Mouse (Mus musculus): ENCODE measurements around the gene Notch3. TPM values are rescaled to one million over a fixed set of nuclear protein-coding genes. Genes with fewer than 3 reads are reported as not detected.
A peak's percentile ranks its signal among the peaks of the same experiment; 100 is the strongest.

The Notch3 gene
- polyA plus RNA-seq, 1 experiment from 2014 or later: 26.0 TPM

DNA sequence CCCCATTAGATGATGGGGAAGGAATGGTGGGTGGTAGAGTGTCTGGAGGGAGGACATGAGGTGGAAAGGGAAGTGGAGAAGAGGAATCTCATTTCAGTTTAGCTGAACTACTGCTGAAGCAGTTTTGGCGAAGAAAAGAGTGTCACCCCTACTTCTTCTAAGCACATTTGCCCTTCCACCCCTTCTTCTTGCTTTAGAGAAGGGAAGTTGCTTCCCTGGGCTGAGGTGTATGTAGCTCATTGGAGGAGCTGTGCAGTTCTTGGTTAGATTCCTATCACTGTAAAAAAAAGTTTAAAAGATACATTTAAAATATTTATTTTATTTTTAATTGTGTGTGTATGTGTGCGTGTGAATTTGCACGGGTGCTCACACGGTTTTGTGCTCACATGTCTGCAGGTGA is 10.3 kb upstream of the Notch3 start:
- Histone ChIP-seq H3K36me3 (ENCODE audit: control insufficient read depth, insufficient read depth, low read length) (no peaks in the 10 kb centered on the region), H3K4me1 (ENCODE audit: control insufficient read depth, insufficient read depth, low read length) (no peaks in the 10 kb centered on the region), H3K9me3 (ENCODE audit: control insufficient read depth, low read length) (no peaks in the 10 kb centered on the region), H3K4me3 (ENCODE audit: low read depth, low read length) (no peak overlapping the region), H3K9ac (ENCODE audit: low read length) (no peak overlapping the region), H3K27me3 (ENCODE audit: control insufficient read depth, insufficient read depth, low read length) (no peaks in the 10 kb centered on the region), H3K27ac (replicated peaks; ENCODE audit: low read depth, low read length) (no peak overlapping the region), H3K4me2 (ENCODE audit: low read depth, severe bottlenecking) (no peak overlapping the region)
- WGBS: 90% methylated on average over 4 of the region's 4 CpGs
- ATAC-seq (ENCODE audit: insufficient number of reproducible peaks, low FRiP score, low TSS enrichment, low read depth) (no peak), DNase-seq (ENCODE audit: low spot score) (no peak)

DNA sequence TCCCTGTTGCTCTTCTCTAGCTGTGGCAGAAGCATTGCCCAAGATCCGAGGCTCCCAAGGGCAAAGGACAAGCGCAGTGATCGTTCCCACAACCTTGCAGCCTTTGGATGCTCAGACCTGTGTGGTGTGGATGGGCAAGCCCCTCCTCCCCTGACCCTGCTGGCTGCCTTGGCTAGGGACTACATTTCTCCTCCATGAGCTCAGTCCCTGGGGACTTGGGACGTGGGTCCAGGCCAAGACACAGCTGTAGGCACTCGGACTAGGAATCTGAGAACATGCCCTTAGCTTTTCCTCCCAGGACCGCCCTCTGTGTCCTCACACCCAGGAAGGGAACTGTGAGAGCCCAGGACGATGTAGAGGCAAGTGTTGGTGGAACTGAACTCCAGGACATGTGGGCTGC is 6.5 kb upstream of the Notch3 start:
- no peak overlapping the region for H3K4me3 ChIP-seq (ENCODE audit: low read depth, low read length)
- H3K36me3 ChIP-seq (ENCODE audit: control insufficient read depth, insufficient read depth, low read length): no peaks in the 10 kb centered on the region
- ATAC-seq (ENCODE audit: insufficient number of reproducible peaks, low FRiP score, low TSS enrichment, low read depth) (no peak), DNase-seq (ENCODE audit: low spot score) (no peak)
- H3K27me3 ChIP-seq (ENCODE audit: control insufficient read depth, insufficient read depth, low read length): no peaks in the 10 kb centered on the region
- no peaks in the 10 kb centered on the region for H3K9me3 ChIP-seq (ENCODE audit: control insufficient read depth, low read length)
- H3K9ac ChIP-seq (ENCODE audit: low read length): no peak overlapping the region
- no peak overlapping the region for H3K27ac ChIP-seq (replicated peaks; ENCODE audit: low read depth, low read length)
- WGBS: 68% methylated on average over 7 of the region's 7 CpGs
- H3K4me1 ChIP-seq (ENCODE audit: control insufficient read depth, insufficient read depth, low read length): no peaks in the 10 kb centered on the region
- H3K4me2 ChIP-seq (ENCODE audit: low read depth, severe bottlenecking): no peak overlapping the region

GRCm38 (mm10) chr17:32172485-32172884 is 5.8 kb upstream of the Notch3 start:
- H3K27ac ChIP-seq (replicated peaks; ENCODE audit: low read depth, low read length): no peak overlapping the region
- no peak for DNase-seq (ENCODE audit: low spot score)
- H3K4me3 ChIP-seq (ENCODE audit: low read depth, low read length): no peak overlapping the region
- no peaks in the 10 kb centered on the region for H3K9me3 ChIP-seq (ENCODE audit: control insufficient read depth, low read length)
- no peaks in the 10 kb centered on the region for H3K4me1 ChIP-seq (ENCODE audit: control insufficient read depth, insufficient read depth, low read length)
- WGBS: 84% methylated on average over 2 of the region's 2 CpGs
- no peak overlapping the region for H3K4me2 ChIP-seq (ENCODE audit: low read depth, severe bottlenecking)
- H3K9ac ChIP-seq (ENCODE audit: low read length): no peak overlapping the region
- H3K36me3 ChIP-seq (ENCODE audit: control insufficient read depth, insufficient read depth, low read length): no peaks in the 10 kb centered on the region
- no peaks in the 10 kb centered on the region for H3K27me3 ChIP-seq (ENCODE audit: control insufficient read depth, insufficient read depth, low read length)
- ATAC-seq (ENCODE audit: insufficient number of reproducible peaks, low FRiP score, low TSS enrichment, low read depth): no peak

DNA sequence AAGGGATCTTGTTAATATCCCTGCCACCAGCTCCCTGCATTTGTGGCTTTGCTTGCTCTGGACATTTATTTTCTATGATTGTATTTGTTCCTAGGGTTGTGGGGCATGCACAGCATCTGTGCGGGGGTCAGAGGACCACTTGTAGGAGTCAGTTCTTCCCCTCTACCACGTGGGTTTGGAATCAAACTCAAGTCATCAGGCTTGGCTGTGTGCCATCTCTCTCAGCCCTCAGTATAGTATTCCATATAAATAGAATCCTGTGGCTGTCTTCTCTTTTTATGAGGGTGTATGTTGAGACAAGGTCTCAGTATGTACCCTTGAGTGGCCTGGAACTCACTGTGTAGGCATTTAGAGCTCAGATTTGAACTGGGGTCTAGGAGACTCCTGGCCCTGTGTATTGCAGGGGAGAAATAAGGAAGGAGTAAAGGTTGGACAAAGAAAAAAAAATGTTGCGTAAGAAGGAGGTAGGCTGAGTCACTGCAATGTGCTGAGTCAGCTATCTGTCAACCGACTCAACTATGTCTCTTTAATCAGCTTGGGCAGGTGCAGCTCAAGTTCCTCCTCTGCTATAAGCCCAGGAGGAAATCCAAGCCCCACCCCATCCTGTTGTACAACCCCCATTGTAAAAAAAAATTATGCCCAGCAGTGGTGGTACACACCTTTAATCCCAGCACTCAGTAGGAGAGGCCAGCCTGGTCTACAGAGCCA is 3.0 kb upstream of the Notch3 start:
- Histone ChIP-seq H3K27me3 (ENCODE audit: control insufficient read depth, insufficient read depth, low read length) (no peaks in the 10 kb centered on the region), H3K4me1 (ENCODE audit: control insufficient read depth, insufficient read depth, low read length) (peaks cover 7% of the 10 kb centered on the region), H3K4me2 (ENCODE audit: low read depth, severe bottlenecking) (no peak overlapping the region), H3K9me3 (ENCODE audit: control insufficient read depth, low read length) (no peaks in the 10 kb centered on the region), H3K36me3 (ENCODE audit: control insufficient read depth, insufficient read depth, low read length) (no peaks in the 10 kb centered on the region), H3K27ac (replicated peaks; ENCODE audit: low read depth, low read length) (no peak overlapping the region), H3K4me3 (ENCODE audit: low read depth, low read length) (no peak overlapping the region), H3K9ac (ENCODE audit: low read length) (no peak overlapping the region)
- 87% methylated on average over 4 of the region's 4 CpGs for WGBS
- DNase-seq (ENCODE audit: low spot score) (no peak), ATAC-seq (ENCODE audit: insufficient number of reproducible peaks, low FRiP score, low TSS enrichment, low read depth) (no peak)

DNA sequence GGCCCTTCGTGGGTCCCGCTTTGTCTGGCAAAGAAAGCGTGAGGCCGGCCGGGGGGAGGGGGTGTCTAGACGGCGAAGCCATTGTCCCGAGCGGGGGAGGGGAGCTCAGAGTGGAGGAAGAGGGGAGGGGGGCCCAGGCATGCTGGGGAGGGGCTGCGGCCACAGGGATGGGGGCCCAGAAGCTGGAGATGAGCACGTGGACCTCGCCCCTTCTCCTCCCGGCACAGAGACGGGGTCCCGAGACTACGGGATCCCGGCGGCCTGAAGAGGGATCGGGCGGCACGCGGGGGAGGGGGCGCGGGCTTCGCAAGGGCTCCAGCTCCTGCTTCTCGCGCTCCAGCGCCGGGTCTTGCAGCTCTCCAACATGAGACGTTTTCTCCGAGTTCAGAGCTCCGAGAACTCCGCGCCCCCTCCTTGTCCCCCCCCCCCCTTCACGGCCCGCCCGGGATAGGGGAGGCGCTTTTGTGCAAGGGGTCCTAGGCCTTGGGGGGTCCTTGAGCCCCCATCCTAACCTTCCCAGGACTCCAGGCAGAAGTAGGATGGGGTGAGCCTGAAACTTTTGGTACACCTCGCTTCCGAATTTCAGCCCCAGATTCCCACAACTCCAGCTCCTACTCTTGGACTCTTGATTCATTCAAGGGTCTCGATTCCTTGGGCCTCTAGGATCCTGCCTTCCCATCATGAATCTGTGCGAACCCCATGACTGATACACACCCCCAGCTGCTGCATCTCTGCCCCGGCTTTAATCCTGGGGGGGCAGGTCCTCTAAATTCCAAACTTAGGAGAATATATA is 653 bp downstream of the Notch3 start:
- Histone ChIP-seq H3K27me3 (ENCODE audit: control insufficient read depth, insufficient read depth, low read length) (no peaks in the 10 kb centered on the region), H3K36me3 (ENCODE audit: control insufficient read depth, insufficient read depth, low read length) (no peaks in the 10 kb centered on the region), H3K27ac (replicated peaks; ENCODE audit: low read depth, low read length) (peak overlapping the region; percentile 91), H3K9me3 (ENCODE audit: control insufficient read depth, low read length) (no peaks in the 10 kb centered on the region), H3K9ac (ENCODE audit: low read length) (peak overlapping the region; percentile 89), H3K4me2 (ENCODE audit: low read depth, severe bottlenecking) (peak overlapping the region; percentile 67), H3K4me1 (ENCODE audit: control insufficient read depth, insufficient read depth, low read length) (peaks cover 25% of the 10 kb centered on the region), H3K4me3 (ENCODE audit: low read depth, low read length) (peak overlapping the region; percentile 88)
- under 1% methylated on average over 37 of the region's 43 CpGs for WGBS
- DNase-seq (ENCODE audit: low spot score): peak; percentile 95
- ATAC-seq (ENCODE audit: insufficient number of reproducible peaks, low FRiP score, low TSS enrichment, low read depth): peak; percentile 55

DNA sequence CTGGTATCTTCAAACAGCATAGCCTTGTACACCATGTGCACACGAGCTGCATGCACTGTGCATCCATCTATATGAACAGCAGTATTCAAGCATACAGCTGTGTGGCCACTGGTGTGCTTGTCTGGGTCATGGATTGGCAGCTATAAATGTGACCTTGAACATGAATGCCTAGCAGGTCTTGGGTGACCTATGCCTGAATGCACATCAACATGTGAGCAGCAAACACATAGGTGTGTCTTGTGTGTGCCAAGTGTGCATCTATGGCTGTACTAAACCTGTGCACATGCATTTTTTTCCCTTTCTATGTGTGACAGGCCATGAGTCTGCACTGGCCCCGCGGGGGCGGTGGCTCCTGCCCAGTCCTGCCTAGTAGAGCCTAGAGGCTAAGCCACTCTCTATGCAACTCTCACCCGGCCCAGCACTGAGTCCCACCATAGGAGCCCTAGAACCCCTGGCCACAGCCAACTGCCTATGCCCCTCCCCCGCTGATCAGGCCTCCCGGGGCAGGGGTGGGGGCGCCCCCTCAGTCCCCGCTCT is 1.3 kb downstream of the Notch3 start:
- DNase-seq (ENCODE audit: low spot score) (no peak), ATAC-seq (ENCODE audit: insufficient number of reproducible peaks, low FRiP score, low TSS enrichment, low read depth) (peak; percentile 53)
- H3K4me1 ChIP-seq (ENCODE audit: control insufficient read depth, insufficient read depth, low read length): peaks cover 25% of the 10 kb centered on the region

DNA sequence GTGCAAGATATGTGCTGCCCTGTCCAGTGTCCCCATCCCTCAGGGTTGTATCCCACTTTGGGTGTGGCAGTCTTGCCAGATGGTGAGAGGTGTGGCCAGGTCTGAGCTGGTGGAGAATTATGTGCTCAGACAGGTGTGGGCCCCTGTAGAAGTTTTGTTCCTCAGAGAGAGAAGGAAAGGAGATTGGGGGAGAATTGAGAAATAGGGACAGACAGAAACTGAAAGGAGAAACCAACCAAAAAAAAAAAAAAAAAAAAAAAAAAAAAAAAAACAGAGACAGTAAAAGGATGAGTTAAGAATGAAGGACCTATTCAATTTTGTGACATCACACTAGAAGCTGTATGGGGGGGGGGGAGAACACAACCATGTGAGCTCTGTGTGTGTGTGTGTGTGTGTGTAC is 1.9 kb downstream of the Notch3 start:
- no peak for ATAC-seq (ENCODE audit: insufficient number of reproducible peaks, low FRiP score, low TSS enrichment, low read depth)
- H3K4me2 ChIP-seq (ENCODE audit: low read depth, severe bottlenecking): peak overlapping the region; percentile 67; the same call in 1 of the 2 replicates
- H3K27ac ChIP-seq (replicated peaks; ENCODE audit: low read depth, low read length): no peak overlapping the region
- no peaks in the 10 kb centered on the region for H3K9me3 ChIP-seq (ENCODE audit: control insufficient read depth, low read length)
- no peak for DNase-seq (ENCODE audit: low spot score)
- no peaks in the 10 kb centered on the region for H3K36me3 ChIP-seq (ENCODE audit: control insufficient read depth, insufficient read depth, low read length)
- H3K27me3 ChIP-seq (ENCODE audit: control insufficient read depth, insufficient read depth, low read length): no peaks in the 10 kb centered on the region
- peaks cover 25% of the 10 kb centered on the region for H3K4me1 ChIP-seq (ENCODE audit: control insufficient read depth, insufficient read depth, low read length)
- no peak overlapping the region for H3K4me3 ChIP-seq (ENCODE audit: low read depth, low read length)
- no peak overlapping the region for H3K9ac ChIP-seq (ENCODE audit: low read length)

More for the DNA sequence above, 1.3 kb downstream of the Notch3 start:
- Histone ChIP-seq H3K9me3 (ENCODE audit: control insufficient read depth, low read length) (no peaks in the 10 kb centered on the region), H3K4me3 (ENCODE audit: low read depth, low read length) (peak overlapping the region; percentile 88), H3K36me3 (ENCODE audit: control insufficient read depth, insufficient read depth, low read length) (no peaks in the 10 kb centered on the region), H3K9ac (ENCODE audit: low read length) (peak overlapping the region; percentile 89), H3K27me3 (ENCODE audit: control insufficient read depth, insufficient read depth, low read length) (no peaks in the 10 kb centered on the region), H3K4me2 (ENCODE audit: low read depth, severe bottlenecking) (peak overlapping the region; percentile 67), H3K27ac (replicated peaks; ENCODE audit: low read depth, low read length) (peak overlapping the region; percentile 91)
- WGBS: 5% methylated on average over 9 of the region's 9 CpGs

DNA sequence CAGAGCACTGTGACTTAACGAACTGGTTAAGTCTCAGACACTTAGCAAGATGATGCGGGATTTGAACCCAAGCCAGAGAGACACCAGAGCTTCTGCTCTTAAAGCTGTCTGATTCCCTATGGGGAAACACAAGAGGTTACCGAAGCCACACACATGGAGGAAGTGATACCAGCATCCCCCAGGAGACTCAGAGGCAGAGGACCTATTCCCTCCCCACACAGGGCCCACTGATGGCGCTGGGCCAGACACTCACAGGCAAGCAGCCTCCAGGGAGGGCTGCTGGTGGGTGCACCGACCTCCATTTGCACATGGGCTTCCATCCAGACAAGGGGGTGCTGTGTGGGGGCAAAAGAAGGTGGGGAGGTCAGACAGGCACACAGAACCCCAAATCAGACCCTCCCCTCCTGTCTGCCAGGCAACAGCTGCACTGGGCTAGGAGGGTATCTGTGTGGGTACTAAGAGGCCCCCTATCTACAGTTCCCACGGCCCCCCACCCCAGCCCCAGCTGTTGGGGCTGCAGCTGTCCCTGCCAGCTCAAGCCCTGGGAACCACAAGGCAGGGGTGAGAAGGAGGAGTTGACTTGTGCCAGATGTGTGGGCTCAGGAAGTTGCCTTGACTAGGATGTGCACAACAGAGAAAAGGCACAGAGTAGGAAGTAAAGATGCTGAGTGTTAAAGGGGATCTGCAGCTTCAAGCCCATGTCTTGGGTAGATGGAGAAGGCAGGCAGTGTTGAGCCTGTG is 2.6 kb downstream of the Notch3 start:
- 67% methylated on average over 6 of the region's 6 CpGs for WGBS
- H3K4me3 ChIP-seq (ENCODE audit: low read depth, low read length): no peak overlapping the region; the same call in 1 of the 2 replicates
- DNase-seq (ENCODE audit: low spot score) (no peak), ATAC-seq (ENCODE audit: insufficient number of reproducible peaks, low FRiP score, low TSS enrichment, low read depth) (0 out of 2 replicates have a peak, but pooled peaks have one; percentile 4)
- no peak overlapping the region for H3K27ac ChIP-seq (replicated peaks; ENCODE audit: low read depth, low read length)
- H3K27me3 ChIP-seq (ENCODE audit: control insufficient read depth, insufficient read depth, low read length): no peaks in the 10 kb centered on the region
- H3K9me3 ChIP-seq (ENCODE audit: control insufficient read depth, low read length): no peaks in the 10 kb centered on the region
- peaks cover 25% of the 10 kb centered on the region for H3K4me1 ChIP-seq (ENCODE audit: control insufficient read depth, insufficient read depth, low read length)
- no peak overlapping the region for H3K9ac ChIP-seq (ENCODE audit: low read length)
- H3K36me3 ChIP-seq (ENCODE audit: control insufficient read depth, insufficient read depth, low read length): no peaks in the 10 kb centered on the region
- peak overlapping the region; percentile 20; the same call in 1 of the 2 replicates for H3K4me2 ChIP-seq (ENCODE audit: low read depth, severe bottlenecking)
